Mouse (Mus musculus) forebrain, embryonic 15.5 days (tissue): ENCODE measurements around the gene Atp2a3. TPM values are rescaled to one million over a fixed set of nuclear protein-coding genes. Genes with fewer than 3 reads are reported as not detected.

Experiments used
- ATAC-seq: fragments of 200-750 bp; cut with Nextera tagmentation; replicated peaks from 2 replicates; pipeline ENCODE4 v1.8.0; 2017; ENCODE audit warnings: mild to moderate bottlenecking, moderate TSS enrichment, moderate library complexity
- H3K27ac ChIP-seq: fragments of 300-500 bp; sonication (generic); replicated peaks from 2 replicates; pipeline ENCODE4 v1.5.1; 2015; ENCODE audit warnings: mild to moderate bottlenecking, inconsistent platforms
- H3K27me3 ChIP-seq: fragments of 300-500 bp; sonication (generic); 2 replicates; pipeline ENCODE4 v1.6.1; 2015; ENCODE audit warnings: inconsistent platforms
- H3K36me3 ChIP-seq: fragments of 300-500 bp; sonication (generic); 2 replicates; pipeline ENCODE4 v1.6.1; 2015; ENCODE audit warnings: mild to moderate bottlenecking, inconsistent platforms
- H3K4me1 ChIP-seq: fragments of 300-500 bp; sonication (generic); 2 replicates; pipeline ENCODE4 v1.6.1; 2015; ENCODE audit warnings: inconsistent platforms
- H3K4me2 ChIP-seq: fragments of 300-500 bp; sonication (generic); replicated peaks from 2 replicates; pipeline ENCODE4 v1.6.1; 2015; ENCODE audit warnings: mild to moderate bottlenecking, inconsistent platforms
- H3K4me3 ChIP-seq: fragments of 300-500 bp; sonication (generic); 2 replicates; pipeline ENCODE4 v1.5.1; 2015; ENCODE audit warnings: mild to moderate bottlenecking, inconsistent platforms
- H3K9ac ChIP-seq: fragments of 300-500 bp; sonication (generic); replicated peaks from 2 replicates; pipeline ENCODE4 v1.6.1; 2015; ENCODE audit warnings: mild to moderate bottlenecking, inconsistent platforms
- H3K9me3 ChIP-seq: fragments of 300-500 bp; sonication (generic); 2 replicates; pipeline ENCODE4 v1.6.1; 2016; ENCODE audit warnings: inconsistent platforms
- WGBS: fragments of 180-500 bp; shearing (Covaris S2); methylation state at CpG from one replicate; pipeline ENCODE4 v1.1.7; 2015; ENCODE audit warnings: mixed read lengths; 5-methylcytosine and 5-hydroxymethylcytosine counted together
- polyA plus RNA-seq: library from polyadenylated mRNA; unstranded; fragments of >200 nt; fragmentation: Nextera tagmentation; extraction: Ambion mirVana; gene quantifications from 2 replicates; pipeline ENCODE4 v1.2.1, GENCODE M21; 2015

The Atp2a3 gene
- polyA plus RNA-seq = 0.67 and 0.70 TPM in 2 replicates

DNA sequence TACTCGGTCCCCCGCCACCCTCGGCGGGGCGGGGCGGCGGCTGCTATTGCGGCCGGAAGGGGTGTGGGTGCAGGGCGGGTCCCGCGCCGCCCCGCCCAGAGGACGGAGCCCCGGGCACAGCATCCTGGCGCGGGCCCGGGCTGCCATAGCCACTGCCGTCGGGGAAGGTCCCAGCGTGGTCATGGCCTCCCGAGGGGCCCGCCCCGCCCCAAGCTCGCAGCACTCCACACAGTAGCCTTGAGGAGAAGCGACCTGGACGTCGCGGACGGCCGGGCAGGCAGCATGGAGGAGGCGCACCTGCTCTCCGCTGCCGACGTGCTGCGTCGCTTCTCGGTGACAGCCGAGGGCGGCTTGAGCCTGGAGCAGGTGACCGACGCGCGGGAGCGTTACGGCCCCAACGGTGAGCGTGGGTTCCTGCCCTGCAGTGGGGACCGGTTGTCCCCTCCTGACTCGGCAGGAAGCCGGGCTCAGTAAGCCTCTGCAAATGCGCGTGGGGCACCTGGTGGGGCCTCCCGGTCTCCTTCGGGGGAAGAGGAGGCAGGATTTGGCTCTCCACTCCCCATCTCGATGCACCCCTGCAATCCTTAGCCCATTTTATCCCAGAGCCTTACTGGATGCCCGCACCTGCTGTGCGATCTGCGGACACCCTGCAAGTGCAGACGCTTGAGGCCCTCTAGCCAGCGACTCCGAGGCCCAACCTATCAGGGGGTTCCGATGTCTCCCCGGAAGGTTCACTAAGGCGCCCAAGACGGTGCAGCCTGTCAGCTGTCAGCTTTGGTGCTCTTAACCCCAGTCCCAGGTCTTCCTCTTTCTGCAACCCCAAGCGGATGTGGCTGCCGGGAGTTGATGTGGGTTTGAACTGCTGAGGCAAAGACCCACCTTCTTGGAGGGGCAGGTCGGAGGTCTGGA lies at the start of gene Atp2a3:
Gene Atp2a3 (plus strand): TSS at position 98 of the 909 bp plus-strand sequence.
- ATAC-seq = no peak
- H3K27ac ChIP-seq = no peak within 1 kb of the TSS
- H3K4me1 ChIP-seq = peaks cover 11% of the 10 kb centered on the region
- peaks cover 36% of the 10 kb centered on the region for H3K27me3 ChIP-seq
- H3K36me3 ChIP-seq = no peaks in the 10 kb centered on the region
- peak within 1 kb of the TSS; percentile 40 for H3K4me2 ChIP-seq
- H3K9me3 ChIP-seq = no peaks in the 10 kb centered on the region
- no peak within 1 kb of the TSS for H3K9ac ChIP-seq
- WGBS = 3% methylated on average over 70 of the region's 70 CpGs
- H3K4me3 ChIP-seq = peak within 1 kb of the TSS; percentile 28

DNA sequence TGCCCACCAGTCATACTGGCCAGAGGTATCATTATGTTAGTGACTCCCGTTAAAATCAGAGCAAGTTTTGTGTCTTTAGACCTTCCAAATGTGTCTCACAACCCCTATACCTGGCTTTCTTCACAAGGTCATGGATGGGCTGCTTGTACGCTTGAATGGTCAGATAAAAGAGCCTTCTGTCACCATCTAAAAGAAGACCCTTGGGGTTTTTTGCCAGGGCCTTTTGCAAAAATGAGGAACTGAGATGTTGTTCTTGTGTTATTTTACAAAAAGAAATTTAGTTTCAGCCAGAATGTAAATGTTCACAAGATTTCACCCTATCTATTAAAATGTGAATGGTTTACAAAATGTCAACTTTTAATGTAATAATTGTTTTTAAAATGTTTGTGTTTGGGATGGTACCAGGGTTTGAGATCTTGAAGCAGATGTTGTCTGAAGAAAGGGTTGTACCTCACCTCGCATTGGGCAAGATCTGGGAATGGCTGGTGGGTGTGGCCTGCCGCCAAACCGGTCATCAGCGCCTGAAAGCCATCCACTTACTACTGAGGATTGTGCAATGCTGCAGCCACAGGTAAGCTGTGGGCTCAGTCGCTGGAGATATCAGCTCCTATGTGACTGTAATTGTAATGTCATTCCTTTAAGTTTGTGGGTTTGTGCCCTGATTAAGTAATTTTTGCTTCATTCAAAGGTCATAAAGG lies 43.5 kb upstream of the Atp2a3 start:
- Histone ChIP-seq H3K4me1 (no peaks in the 10 kb centered on the region), H3K4me2 (no peak overlapping the region), H3K4me3 (no peak overlapping the region), H3K27me3 (no peaks in the 10 kb centered on the region), H3K9me3 (no peaks in the 10 kb centered on the region), H3K27ac (no peak overlapping the region), H3K36me3 (peaks cover 90% of the 10 kb centered on the region), H3K9ac (no peak overlapping the region)
- 76% methylated on average over 7 of the region's 7 CpGs for WGBS
- ATAC-seq = no peak

DNA sequence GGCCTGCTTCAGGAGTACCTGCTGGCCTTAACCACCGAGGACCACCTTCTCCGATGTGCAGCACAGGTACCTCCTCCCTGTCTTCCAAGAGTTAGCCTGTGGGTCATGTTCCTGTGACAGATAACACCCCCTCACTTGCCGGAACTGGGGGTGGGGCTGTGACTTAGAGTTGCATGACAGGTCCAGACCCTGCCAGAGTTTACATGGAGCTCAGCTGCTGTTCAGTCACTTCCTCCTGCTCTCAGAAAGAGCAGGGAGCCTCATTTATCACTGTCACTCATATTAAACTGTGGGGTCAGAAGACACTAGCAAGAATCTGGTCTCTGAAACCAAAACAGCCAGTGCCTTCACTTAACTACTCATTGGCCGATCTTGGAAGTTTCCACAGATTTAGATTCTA lies 37.9 kb upstream of the Atp2a3 start:
- Histone ChIP-seq H3K4me1 (no peaks in the 10 kb centered on the region), H3K9ac (no peak overlapping the region), H3K27ac (no peak overlapping the region), H3K36me3 (peaks cover 68% of the 10 kb centered on the region), H3K27me3 (no peaks in the 10 kb centered on the region), H3K4me2 (no peak overlapping the region), H3K4me3 (no peak overlapping the region), H3K9me3 (no peaks in the 10 kb centered on the region)
- 91% methylated on average over 4 of the region's 4 CpGs for WGBS
- ATAC-seq = no peak

DNA sequence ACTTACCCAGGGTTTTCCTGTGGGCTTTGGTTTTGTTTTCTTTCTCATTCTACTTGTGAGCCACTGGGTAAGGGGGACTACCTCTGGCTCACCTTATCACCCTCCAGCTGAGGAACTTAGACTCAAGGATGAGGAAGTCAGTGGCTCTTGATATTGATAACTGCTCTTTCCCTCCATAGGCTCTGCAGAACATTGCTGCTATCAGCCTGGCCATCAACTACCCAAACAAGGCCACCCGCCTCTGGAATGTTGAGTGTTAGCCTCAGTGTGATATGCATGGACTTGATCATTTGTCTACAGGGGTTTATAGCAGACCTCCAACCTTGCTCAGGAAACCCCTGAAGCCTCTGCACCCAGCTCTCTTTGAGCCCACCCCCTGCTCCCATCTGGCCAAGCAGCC lies 36.5 kb upstream of the Atp2a3 start:
- Histone ChIP-seq H3K4me2 (no peak overlapping the region), H3K4me3 (no peak overlapping the region), H3K27me3 (no peaks in the 10 kb centered on the region), H3K9me3 (no peaks in the 10 kb centered on the region), H3K9ac (no peak overlapping the region), H3K27ac (no peak overlapping the region), H3K36me3 (peaks cover 56% of the 10 kb centered on the region), H3K4me1 (no peaks in the 10 kb centered on the region)
- no peak for ATAC-seq
- WGBS = 100% methylated on average over 1 of the region's 1 CpGs

DNA sequence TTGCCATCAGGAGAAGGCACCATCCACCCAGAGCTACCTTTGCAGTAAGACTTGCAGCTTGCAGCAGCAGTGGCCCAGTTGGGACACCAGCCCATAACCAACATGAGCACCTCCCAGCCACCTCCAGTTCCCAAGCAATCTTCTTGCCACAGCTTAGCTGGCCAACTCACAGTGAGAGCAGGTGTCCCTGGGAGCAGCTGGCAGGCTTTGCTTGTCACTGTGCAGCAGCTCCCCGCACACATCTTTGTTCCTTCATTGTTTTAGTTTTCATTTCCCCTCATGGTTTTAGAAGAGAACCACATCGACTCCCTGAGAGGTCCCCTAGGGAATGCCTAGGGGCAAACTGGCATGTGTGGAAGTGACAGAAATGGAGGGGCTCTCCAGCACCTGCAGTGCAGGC lies 35.9 kb upstream of the Atp2a3 start:
- Histone ChIP-seq H3K9ac (no peak overlapping the region), H3K27me3 (no peaks in the 10 kb centered on the region), H3K36me3 (peaks cover 51% of the 10 kb centered on the region), H3K4me1 (no peaks in the 10 kb centered on the region), H3K27ac (no peak overlapping the region), H3K4me2 (no peak overlapping the region), H3K9me3 (no peaks in the 10 kb centered on the region), H3K4me3 (no peak overlapping the region)
- ATAC-seq = no peak
- WGBS = 69% methylated on average over 2 of the region's 2 CpGs

DNA sequence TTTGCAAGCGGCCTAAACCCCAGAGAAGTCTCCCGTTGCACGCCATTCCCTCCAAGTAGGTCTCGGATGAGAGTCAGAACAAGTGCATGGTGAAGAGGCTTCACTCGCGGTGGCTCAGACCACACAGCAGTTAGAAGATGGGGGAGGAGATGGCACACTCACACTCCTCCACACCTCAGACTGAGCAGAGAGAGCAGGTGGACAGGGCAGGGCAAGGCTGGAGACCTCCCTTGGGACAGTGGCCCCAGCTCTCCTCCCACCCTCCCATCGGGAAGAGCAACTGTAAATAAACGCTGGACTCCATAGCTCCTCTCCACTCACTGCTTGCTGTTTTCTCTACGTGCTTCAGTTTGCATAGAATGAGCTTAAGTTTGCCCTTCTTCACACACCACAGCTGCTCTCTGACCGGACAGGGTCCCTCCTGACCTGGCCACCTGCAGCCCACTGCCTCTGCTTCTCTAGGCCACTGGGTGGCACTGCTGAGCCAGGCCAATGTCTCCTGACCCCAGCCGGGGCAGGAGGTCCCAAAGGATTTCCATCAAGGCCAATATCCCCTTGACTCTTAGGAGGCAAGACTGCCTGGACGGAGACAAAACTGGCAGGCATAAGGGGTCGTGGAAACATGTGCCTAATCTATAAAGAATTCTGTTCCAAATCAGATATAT lies 34.6 kb upstream of the Atp2a3 start:
- ATAC-seq = no peak
- no peaks in the 10 kb centered on the region for H3K27me3 ChIP-seq
- H3K9ac ChIP-seq = no peak overlapping the region
- 53% methylated on average over 13 of the region's 13 CpGs for WGBS
- H3K27ac ChIP-seq = no peak overlapping the region
- H3K4me1 ChIP-seq = no peaks in the 10 kb centered on the region
- H3K4me2 ChIP-seq = no peak overlapping the region
- H3K4me3 ChIP-seq = no peak overlapping the region
- no peaks in the 10 kb centered on the region for H3K9me3 ChIP-seq
- H3K36me3 ChIP-seq = peaks cover 38% of the 10 kb centered on the region

DNA sequence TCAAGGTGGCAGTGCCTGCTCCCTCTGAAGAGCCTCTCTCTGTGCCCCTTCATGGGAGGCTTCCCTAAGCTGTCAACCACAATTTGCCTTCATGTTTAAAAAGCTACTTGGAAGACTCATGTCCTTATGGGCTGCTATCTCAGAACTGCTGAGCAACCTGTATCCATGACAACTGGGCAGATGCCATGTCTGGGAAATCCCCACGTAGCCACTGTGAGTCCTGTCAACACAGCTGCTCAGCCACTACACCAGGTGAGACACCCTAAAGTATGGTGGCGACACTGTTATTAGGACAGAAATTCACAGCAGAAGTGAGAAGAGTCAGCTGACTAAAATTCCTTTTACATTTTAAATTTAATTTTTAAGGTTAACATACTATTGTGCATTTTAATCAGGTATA lies 32.5 kb upstream of the Atp2a3 start:
- Histone ChIP-seq H3K9me3 (no peaks in the 10 kb centered on the region), H3K36me3 (peaks cover 24% of the 10 kb centered on the region; the same call in 1 of the 2 replicates), H3K4me2 (no peak overlapping the region), H3K9ac (no peak overlapping the region), H3K27me3 (no peaks in the 10 kb centered on the region), H3K4me1 (no peaks in the 10 kb centered on the region), H3K27ac (no peak overlapping the region), H3K4me3 (no peak overlapping the region)
- ATAC-seq = no peak
- 55% methylated on average over 2 of the region's 2 CpGs for WGBS

DNA sequence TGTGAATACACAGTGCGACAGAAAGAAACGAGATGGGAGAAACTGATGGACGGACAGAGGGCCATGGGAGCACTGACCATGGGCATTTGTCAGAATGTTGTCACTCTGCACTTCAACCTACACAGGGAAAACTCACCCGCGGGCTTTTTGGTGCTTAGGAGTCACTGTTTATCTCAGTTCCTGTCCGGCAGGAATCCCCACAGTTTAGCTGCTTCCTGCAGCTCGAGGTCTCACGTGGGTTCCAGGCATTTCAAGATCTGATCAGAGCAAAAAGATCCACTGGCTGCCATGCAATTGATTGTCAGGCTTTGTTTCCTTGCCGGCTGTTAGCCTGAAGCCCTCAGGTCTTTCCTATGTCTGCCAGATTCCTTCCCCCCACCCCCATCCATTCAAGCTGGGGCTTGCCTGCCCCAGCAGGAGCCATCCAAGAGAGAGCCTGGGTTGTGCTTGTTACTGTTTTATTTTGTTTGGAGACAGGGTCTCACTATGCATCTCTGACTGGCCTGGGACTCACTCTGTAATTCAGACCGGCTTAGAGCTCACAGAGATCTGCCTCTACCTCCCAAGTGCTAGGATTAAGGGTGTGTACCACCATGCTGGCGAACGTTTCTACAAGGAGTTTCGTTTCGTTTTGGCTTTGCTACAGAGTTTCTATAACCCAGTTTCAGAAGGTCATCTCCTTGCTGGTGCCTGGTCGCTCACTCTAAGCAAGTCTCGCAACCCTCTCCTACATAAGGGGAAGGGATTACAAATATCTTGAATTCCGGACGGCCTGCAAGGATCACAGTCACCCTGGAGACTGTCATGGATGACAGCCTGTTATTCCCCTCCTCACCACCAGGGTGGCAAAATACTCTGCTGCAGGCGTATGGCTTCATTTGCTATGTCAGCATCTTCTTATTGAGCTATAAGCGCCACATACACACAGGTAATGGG lies 20.5 kb upstream of the Atp2a3 start:
- Histone ChIP-seq H3K27me3 (no peaks in the 10 kb centered on the region), H3K9me3 (no peaks in the 10 kb centered on the region), H3K27ac (no peak overlapping the region), H3K4me2 (peak overlapping the region; percentile 28), H3K36me3 (no peaks in the 10 kb centered on the region), H3K4me3 (peak overlapping the region; percentile 37), H3K9ac (0 out of 2 replicates have a peak overlapping the region, but pooled peaks have one; percentile 9), H3K4me1 (0 out of 2 replicates have a peak, but pooled peaks cover 7% of the 10 kb centered on the region)
- 0 out of 2 replicates have a peak, but pooled peaks have one; percentile 46 for ATAC-seq
- WGBS = 30% methylated on average over 20 of the region's 20 CpGs

DNA sequence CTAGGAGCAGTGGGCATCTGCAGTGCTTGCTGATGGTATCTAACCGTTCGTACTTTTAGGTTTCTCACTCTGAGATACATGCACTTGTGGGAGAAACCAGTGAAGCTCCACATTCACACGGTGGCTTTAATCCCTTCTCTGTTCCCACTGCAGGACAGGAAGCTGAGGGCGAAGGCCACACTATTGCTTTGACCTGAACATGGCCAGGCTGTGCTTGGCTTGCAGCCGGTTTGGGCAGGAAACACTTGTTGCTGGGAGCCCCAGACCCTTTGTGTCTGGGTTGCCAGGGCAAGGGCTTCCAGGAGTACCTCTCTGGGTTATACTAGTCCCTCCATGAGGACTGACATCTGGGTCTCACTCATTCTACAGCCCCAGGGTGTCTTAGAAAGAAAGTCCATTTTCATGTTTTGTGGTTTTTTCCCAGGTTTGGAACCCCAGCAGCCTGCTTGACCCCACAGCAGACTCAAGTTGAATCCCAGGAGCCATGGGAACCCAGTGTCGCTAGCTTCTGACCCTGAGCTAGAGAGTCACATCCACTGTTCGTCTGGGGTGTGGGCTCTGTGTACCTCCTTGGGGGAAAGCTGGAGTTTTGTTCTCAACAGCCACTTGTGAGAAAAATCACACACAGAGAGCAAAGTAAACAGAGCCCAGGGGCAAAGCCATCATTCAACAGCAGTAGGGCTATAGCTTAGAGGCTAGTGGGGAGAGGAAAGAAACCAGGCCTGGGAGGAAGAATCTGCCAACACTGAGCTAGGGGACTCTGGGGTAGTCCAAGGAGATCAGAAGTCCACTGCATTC lies 15.8 kb upstream of the Atp2a3 start:
- no peak overlapping the region for H3K4me3 ChIP-seq
- H3K9ac ChIP-seq = no peak overlapping the region
- no peaks in the 10 kb centered on the region for H3K27me3 ChIP-seq
- H3K4me1 ChIP-seq = 0 out of 2 replicates have a peak, but pooled peaks cover 6% of the 10 kb centered on the region
- WGBS = 70% methylated on average over 7 of the region's 7 CpGs
- no peaks in the 10 kb centered on the region for H3K36me3 ChIP-seq
- no peak overlapping the region for H3K27ac ChIP-seq
- ATAC-seq = no peak
- no peak overlapping the region for H3K4me2 ChIP-seq
- no peaks in the 10 kb centered on the region for H3K9me3 ChIP-seq

DNA sequence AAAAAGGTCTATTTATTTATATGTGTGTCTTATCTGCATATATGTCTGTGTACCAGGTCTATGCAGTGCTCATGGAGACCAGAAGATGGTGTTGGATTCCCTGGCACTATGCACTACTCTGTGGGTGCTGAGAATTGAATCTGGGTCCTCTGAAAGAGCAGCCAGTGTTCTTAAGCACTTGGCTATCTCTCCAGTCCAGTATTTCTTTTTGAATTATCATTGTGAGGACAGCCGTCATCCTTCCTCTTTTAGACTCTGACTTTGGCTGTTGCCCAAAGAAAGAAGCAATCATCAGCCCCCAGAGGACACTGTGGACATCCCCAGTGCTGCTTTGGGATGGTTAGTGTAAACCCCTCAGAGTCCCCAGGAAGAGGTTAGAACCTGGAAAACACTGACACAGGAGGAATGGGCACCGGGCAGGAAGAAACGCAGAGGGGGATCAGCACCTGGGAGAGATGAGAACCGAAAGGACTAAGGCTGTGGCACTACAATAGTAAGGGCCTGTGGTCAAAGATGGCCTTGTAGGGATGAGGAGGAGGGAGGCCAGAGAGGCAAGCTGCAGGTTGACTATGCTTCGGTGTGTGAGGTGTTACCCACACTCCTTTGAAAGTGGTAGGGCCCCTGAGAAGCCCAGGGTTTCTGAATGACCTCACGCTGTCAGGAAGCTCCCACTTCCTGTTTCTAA lies 15.0 kb upstream of the Atp2a3 start:
- Histone ChIP-seq H3K4me3 (no peak overlapping the region), H3K27ac (no peak overlapping the region), H3K4me1 (no peaks in the 10 kb centered on the region), H3K4me2 (no peak overlapping the region), H3K27me3 (no peaks in the 10 kb centered on the region), H3K36me3 (no peaks in the 10 kb centered on the region), H3K9me3 (no peaks in the 10 kb centered on the region), H3K9ac (no peak overlapping the region)
- no peak for ATAC-seq
- WGBS = 70% methylated on average over 6 of the region's 6 CpGs
